Mouse (Mus musculus): ENCODE data around the gene Cd2. TPM values are rescaled to one million over a fixed set of nuclear protein-coding genes. Genes with fewer than 3 reads are reported as not detected.

The Cd2 gene
- polyA plus RNA-seq, 1 experiment from 2014 or later, result 0.31 TPM

DNA sequence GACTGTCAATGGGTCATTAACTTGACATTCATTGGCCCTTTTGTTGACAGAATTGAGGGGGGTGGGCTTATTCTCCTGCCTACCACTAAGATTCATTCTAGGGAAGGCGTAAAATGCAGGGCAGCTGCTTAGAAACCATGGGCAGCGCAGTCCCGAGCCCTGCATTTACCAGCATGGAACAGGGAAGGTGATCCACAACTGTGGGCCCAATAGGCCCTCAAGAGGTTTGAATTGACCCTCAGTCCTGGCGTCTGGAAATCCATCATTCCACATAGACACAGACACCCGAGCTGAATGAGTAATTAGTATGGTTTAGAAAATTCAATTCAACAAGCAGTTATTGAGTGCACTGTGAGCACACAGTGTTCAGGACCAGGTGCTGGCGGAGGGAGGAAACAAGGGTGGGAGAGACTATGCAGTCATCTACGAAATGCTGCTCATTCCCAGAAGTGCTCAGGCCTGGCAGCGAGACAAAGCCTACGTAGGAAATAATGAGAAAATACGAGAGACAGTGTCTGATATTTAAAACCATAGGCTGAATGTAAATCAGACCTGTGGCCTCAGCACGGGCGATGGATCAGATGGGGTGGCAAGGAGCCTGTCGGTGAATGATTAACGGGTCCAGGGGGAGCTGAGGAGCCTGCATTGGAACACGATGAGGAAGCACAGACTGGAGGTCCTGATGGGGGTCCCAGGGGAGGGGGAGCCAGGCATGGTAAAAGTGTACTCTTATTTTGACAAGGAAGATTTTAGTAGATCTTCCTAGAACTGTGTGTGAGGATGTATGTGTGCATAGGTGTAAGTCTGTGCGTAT lies 50.5 kb downstream of the Cd2 start:
- no peak for ATAC-seq (replicated peaks; ENCODE audit: insufficient number of reproducible peaks, insufficient read depth, low FRiP score, low read depth)
- WGBS, result 64% methylated on average over 16 of the region's 16 CpGs

DNA sequence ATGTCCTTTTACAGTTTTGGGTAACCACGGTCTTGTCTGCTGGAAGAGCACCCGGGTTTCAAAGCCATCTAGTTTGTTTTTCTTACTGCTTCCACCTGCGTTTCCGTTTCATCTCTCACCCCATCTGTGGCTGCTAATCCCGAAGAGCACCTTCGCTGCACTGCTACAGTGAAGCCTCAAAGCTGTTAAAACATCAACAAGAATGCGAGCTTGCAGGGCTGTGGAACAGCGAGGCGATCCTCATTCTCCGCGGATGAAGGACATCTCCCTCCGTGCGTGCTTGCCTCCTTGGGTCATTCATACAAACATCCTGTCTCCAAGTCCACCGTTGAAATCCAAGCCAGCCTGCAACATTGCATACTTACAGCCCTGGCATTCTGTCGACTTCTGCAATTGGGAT lies 51.5 kb downstream of the Cd2 start:
- WGBS, result 39% methylated on average over 15 of the region's 15 CpGs
- no peak for ATAC-seq (replicated peaks; ENCODE audit: insufficient number of reproducible peaks, insufficient read depth, low FRiP score, low read depth)
- no peaks in the 10 kb centered on the region for H3K36me3 ChIP-seq
- no peak overlapping the region for H3K4me3 ChIP-seq
- H3K9ac ChIP-seq, result no peak overlapping the region
- no peaks in the 10 kb centered on the region for H3K4me1 ChIP-seq (replicated peaks)
- H3K9me3 ChIP-seq (replicated peaks), result no peaks in the 10 kb centered on the region
- H3K27me3 ChIP-seq, result no peaks in the 10 kb centered on the region
- no peak overlapping the region for H3K27ac ChIP-seq
- H3K4me2 ChIP-seq, result no peak overlapping the region; the same call in 1 of the 2 replicates

More for the DNA sequence above, 50.5 kb downstream of the Cd2 start:
- Histone ChIP-seq H3K9ac (no peak overlapping the region), H3K36me3 (no peaks in the 10 kb centered on the region), H3K9me3 (replicated peaks) (no peaks in the 10 kb centered on the region), H3K4me3 (no peak overlapping the region), H3K27ac (no peak overlapping the region), H3K4me2 (no peak overlapping the region), H3K27me3 (no peaks in the 10 kb centered on the region), H3K4me1 (replicated peaks) (no peaks in the 10 kb centered on the region)

DNA sequence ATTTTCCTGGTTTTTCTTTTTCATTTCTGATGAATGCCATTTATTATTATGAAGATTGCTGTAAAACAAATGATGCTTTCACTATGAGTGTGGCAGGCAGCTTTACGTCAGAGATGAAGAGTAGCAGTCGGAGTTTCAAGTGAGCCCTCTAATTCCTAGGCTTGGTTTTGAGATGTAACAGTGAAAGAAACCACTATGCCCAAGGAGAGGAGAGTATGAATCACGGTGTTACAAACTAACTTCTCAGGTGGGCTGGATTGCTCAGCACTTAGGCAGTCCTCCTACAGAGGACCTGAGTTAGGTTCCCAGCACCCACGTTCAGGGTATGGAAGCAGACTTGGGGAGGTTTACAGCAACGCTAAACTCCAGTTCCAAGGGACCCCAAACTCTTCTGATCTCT lies 52.4 kb downstream of the Cd2 start:
- WGBS, result 94% methylated on average over 5 of the region's 5 CpGs
- H3K27me3 ChIP-seq, result no peaks in the 10 kb centered on the region
- H3K4me1 ChIP-seq (replicated peaks), result no peaks in the 10 kb centered on the region
- H3K4me2 ChIP-seq, result no peak overlapping the region
- no peak overlapping the region for H3K9ac ChIP-seq
- H3K36me3 ChIP-seq, result no peaks in the 10 kb centered on the region
- ATAC-seq (replicated peaks; ENCODE audit: insufficient number of reproducible peaks, insufficient read depth, low FRiP score, low read depth), result no peak
- H3K27ac ChIP-seq, result no peak overlapping the region
- no peak overlapping the region for H3K4me3 ChIP-seq
- no peaks in the 10 kb centered on the region for H3K9me3 ChIP-seq (replicated peaks)

DNA sequence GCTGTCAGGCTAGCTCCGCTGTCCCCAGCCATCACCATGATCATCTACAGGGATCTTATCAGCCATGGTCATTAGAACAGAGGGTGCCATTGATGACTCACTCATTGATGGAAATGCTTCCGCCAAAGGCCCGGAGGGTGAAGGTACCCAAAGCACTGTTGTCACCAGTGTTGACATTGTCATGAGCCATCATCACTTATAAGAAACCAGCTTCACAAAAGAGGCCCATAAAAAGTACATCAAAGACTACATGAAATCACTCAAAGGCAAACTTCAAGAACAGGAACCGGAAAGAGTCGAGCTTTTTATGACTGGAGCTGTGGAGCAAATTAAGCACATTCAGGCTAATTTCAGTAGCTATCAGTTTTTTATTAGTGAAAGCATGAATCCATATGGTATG lies 54.3 kb downstream of the Cd2 start:
- Histone ChIP-seq H3K9ac (no peak overlapping the region), H3K36me3 (no peaks in the 10 kb centered on the region), H3K27ac (no peak overlapping the region), H3K27me3 (no peaks in the 10 kb centered on the region), H3K4me1 (replicated peaks) (no peaks in the 10 kb centered on the region), H3K9me3 (replicated peaks) (no peaks in the 10 kb centered on the region), H3K4me3 (no peak overlapping the region), H3K4me2 (no peak overlapping the region)
- no peak for ATAC-seq (replicated peaks; ENCODE audit: insufficient number of reproducible peaks, insufficient read depth, low FRiP score, low read depth)
- WGBS, result 88% methylated on average over 5 of the region's 5 CpGs

DNA sequence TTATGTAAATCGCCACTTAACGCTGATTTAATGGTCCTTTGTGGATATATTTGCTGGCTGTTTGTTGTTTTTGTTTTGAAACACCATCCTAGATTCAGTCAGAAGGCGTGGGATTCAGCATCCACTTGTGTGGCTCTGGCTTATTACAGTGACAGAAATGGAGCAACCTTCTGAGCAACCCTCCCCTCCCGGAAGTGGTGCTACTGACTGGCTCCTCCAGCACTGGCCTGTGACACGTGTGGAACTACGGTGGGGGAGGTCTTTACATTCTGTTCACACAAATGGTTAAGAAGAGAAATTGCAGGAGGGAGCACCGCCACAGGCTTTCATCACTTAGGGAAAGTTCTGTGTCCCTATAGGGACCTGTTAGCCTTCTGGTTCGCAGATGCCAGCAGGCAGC lies 55.2 kb downstream of the Cd2 start:
- no peak overlapping the region for H3K27ac ChIP-seq
- WGBS, result 53% methylated on average over 8 of the region's 8 CpGs
- H3K4me2 ChIP-seq, result no peak overlapping the region

DNA sequence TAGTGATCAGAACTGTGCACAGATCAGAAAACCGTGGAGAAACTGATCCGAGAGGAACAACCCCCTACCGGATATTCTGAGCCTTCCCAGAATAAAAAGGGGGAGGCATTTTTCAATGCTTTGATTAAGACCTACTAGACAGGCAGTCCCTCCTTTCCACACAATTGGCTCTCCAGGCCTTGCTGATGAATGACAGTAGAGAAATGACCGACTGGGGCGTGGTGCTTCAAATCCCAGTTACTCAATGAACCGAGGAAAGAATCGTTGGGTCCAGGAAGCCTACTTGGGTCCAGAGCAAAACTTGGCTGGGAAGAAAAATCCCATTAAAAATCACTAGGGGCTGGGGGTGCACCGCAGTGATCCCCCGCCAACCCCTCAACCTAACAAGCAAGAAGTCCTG lies 57.5 kb downstream of the Cd2 start:
- ATAC-seq (replicated peaks; ENCODE audit: insufficient number of reproducible peaks, insufficient read depth, low FRiP score, low read depth), result no peak
- Histone ChIP-seq H3K9ac (no peak overlapping the region), H3K4me3 (no peak overlapping the region), H3K27me3 (no peaks in the 10 kb centered on the region), H3K36me3 (no peaks in the 10 kb centered on the region), H3K4me1 (replicated peaks) (no peaks in the 10 kb centered on the region), H3K9me3 (replicated peaks) (no peaks in the 10 kb centered on the region), H3K27ac (no peak overlapping the region), H3K4me2 (no peak overlapping the region)
- 80% methylated on average over 9 of the region's 9 CpGs for WGBS

More for the DNA sequence above, 55.2 kb downstream of the Cd2 start:
- Histone ChIP-seq H3K9ac (no peak overlapping the region), H3K4me3 (no peak overlapping the region), H3K4me1 (replicated peaks) (no peaks in the 10 kb centered on the region), H3K9me3 (replicated peaks) (no peaks in the 10 kb centered on the region), H3K36me3 (no peaks in the 10 kb centered on the region), H3K27me3 (no peaks in the 10 kb centered on the region)
- no peak for ATAC-seq (replicated peaks; ENCODE audit: insufficient number of reproducible peaks, insufficient read depth, low FRiP score, low read depth)

DNA sequence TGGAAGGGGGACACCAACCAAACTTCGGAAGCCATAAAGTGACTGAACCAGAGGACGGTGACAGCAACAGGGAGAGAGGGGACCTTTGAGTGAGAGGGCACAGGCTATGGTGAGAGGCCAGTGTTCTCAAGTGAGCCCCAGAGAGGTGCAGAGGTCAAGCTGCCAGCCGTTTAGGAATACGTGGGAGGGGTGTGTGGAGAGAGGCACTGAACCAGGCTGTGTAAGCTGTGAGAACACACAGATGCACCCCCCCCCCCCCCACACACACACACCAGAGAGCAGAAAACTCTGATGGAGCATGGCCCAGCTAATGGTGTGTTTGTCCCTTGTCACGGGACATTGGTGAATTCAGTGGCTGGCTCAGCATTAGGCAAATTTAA lies 58.2 kb downstream of the Cd2 start:
- 63% methylated on average over 5 of the region's 5 CpGs for WGBS
- no peaks in the 10 kb centered on the region for H3K4me1 ChIP-seq (replicated peaks)
- H3K9ac ChIP-seq, result no peak overlapping the region

DNA sequence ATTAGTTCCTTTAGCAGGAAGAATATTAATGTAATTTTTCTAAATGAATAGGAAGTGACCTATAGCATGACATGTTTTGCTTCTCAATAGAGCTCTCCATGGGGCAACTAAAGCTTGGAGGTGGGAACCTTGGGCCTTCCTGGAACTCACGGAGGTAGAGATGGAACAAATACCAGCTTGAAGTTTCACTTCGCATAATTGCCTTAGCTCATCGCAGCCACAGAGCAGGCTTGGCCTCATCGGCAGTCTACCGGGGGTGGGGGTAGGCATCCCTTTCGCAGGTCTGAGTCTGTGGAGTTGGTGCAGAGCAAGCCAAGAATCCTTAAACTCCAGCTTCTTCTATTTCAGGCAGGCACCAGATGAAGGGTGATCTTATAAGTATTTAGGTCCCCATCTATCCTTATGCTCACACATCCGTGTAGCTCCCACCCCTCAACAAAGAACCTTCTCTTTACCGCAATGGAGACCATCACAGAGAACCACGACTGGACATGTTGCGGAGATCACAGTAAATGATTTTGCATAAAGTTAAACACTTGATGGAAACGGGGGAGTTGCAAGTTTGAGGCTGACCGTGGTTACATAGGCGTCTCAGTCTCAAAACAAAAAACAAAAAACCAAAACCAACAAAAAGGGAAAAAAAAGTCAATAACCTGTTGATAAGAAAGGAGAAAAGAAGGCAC lies 58.7 kb downstream of the Cd2 start:
- H3K4me3 ChIP-seq, result no peak overlapping the region
- H3K9ac ChIP-seq, result no peak overlapping the region
- H3K9me3 ChIP-seq (replicated peaks), result no peaks in the 10 kb centered on the region
- no peak overlapping the region for H3K4me2 ChIP-seq
- H3K27ac ChIP-seq, result no peak overlapping the region
- no peaks in the 10 kb centered on the region for H3K4me1 ChIP-seq (replicated peaks)
- 84% methylated on average over 13 of the region's 13 CpGs for WGBS
- no peak for ATAC-seq (replicated peaks; ENCODE audit: insufficient number of reproducible peaks, insufficient read depth, low FRiP score, low read depth)
- no peaks in the 10 kb centered on the region for H3K27me3 ChIP-seq
- no peaks in the 10 kb centered on the region for H3K36me3 ChIP-seq

More for the DNA sequence above, 58.2 kb downstream of the Cd2 start:
- H3K4me3 ChIP-seq, result no peak overlapping the region
- no peaks in the 10 kb centered on the region for H3K36me3 ChIP-seq
- no peak overlapping the region for H3K4me2 ChIP-seq
- no peak for ATAC-seq (replicated peaks; ENCODE audit: insufficient number of reproducible peaks, insufficient read depth, low FRiP score, low read depth)
- H3K27me3 ChIP-seq, result no peaks in the 10 kb centered on the region
- H3K9me3 ChIP-seq (replicated peaks), result no peaks in the 10 kb centered on the region
- no peak overlapping the region for H3K27ac ChIP-seq

DNA sequence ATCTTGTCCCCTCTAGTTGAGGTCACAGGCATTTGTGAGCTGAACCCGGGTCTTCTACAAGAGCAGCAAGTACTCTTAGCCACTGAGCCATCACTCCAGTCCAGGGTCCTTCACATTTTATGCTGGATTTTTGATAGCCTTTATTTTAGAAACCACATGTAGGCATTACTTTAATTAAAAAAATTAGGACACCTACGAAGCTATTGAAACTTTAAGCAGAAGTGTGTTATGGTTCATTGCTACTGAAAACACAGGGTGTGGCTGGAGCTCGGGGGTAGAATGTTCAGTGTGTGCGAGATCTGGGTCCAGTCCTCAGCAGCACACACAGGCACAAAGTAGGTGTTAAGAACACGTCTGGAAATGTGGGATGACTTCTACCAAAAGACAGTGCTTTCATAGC lies 59.7 kb downstream of the Cd2 start:
- no peaks in the 10 kb centered on the region for H3K4me1 ChIP-seq (replicated peaks)
- H3K27ac ChIP-seq, result no peak overlapping the region
- no peak overlapping the region for H3K4me2 ChIP-seq
- H3K9ac ChIP-seq, result no peak overlapping the region
- H3K9me3 ChIP-seq (replicated peaks), result no peaks in the 10 kb centered on the region
- 81% methylated on average over 5 of the region's 5 CpGs for WGBS
- H3K4me3 ChIP-seq, result no peak overlapping the region
- ATAC-seq (replicated peaks; ENCODE audit: insufficient number of reproducible peaks, insufficient read depth, low FRiP score, low read depth), result no peak
- no peaks in the 10 kb centered on the region for H3K27me3 ChIP-seq
- no peaks in the 10 kb centered on the region for H3K36me3 ChIP-seq

Other genes starting within 250 kb of the Cd2 start
- 5.7 and 6.0 TPM in 2 replicates for gene Ptgfrn, start 177.7 kb downstream of the Cd2 start, polyA plus RNA-seq (2015; fragmentation: Nextera tagmentation; extraction: Ambion mirVana)
- gene Igsf3, start 89.1 kb upstream of the Cd2 start, polyA plus RNA-seq (2015; fragmentation: Nextera tagmentation; extraction: Ambion mirVana), result 38.0 and 45.0 TPM in 2 replicates